Mouse (Mus musculus): ENCODE measurements at regions not wholly inside any gene's neighbourhood (a gene's known extent, or its start where the extent isn't known, plus 50 kb on each side); places are given as distances from the start of the nearest gene placed in this dataset.

- TF ChIP-seq POLR2A (IDR thresholded peaks at IDR 0.05; ENCODE audit: extremely low read depth, insufficient read depth, low read length) (no peak), CTCF (IDR thresholded peaks at IDR 0.05; ENCODE audit: extremely low read depth, insufficient read depth, low read length) (no peak)
Observed at GRCm38 (mm10) chr1:177595326-177595914, 134.2 kb upstream of the 1700016C15Rik start.

Data from cortical plate, adult 2 months (tissue).